Mouse (Mus musculus) stomach, embryonic 14.5 days (tissue): ENCODE results near the gene Tmod2. TPM values are rescaled to one million over a fixed set of nuclear protein-coding genes. Genes with fewer than 3 reads are reported as not detected.
A peak's percentile ranks its signal among the peaks of the same experiment; 100 is the strongest.

Experiments
- ATAC-seq: fragments of 200-750 bp; cut with Nextera tagmentation; 2 replicates; pipeline ENCODE4 v1.8.0; 2017; ENCODE audit warnings: low read depth, moderate TSS enrichment; ENCODE audit not compliant: insufficient number of reproducible peaks, insufficient read depth, low FRiP score
- H3K27ac ChIP-seq: fragments of 300-500 bp; sonication (generic); 2 replicates; pipeline ENCODE4 v1.5.1; 2014; ENCODE audit warnings: mild to moderate bottlenecking, low read length, moderate library complexity, mixed read lengths
- H3K27me3 ChIP-seq: fragments of 300-500 bp; sonication (generic); 2 replicates; pipeline ENCODE4 v1.6.1; 2014; ENCODE audit warnings: low read length, control low read depth, mixed read lengths; ENCODE audit not compliant: control insufficient read depth, insufficient read depth
- H3K36me3 ChIP-seq: fragments of 300-500 bp; sonication (generic); 2 replicates; pipeline ENCODE4 v1.6.1; 2014; ENCODE audit warnings: mild to moderate bottlenecking, control low read depth, low read length, moderate library complexity, mixed read lengths; ENCODE audit not compliant: control insufficient read depth, insufficient read depth
- H3K4me1 ChIP-seq: fragments of 300-500 bp; sonication (generic); 2 replicates; pipeline ENCODE4 v1.6.1; 2014; ENCODE audit warnings: low read length, control low read depth, mixed read lengths; ENCODE audit not compliant: control insufficient read depth, insufficient read depth
- H3K4me2 ChIP-seq: fragments of 300-500 bp; sonication (generic); replicated peaks from 2 replicates; pipeline ENCODE4 v1.6.1; 2014; ENCODE audit warnings: low read depth, low read length, control low read depth
- H3K4me3 ChIP-seq: fragments of 300-500 bp; sonication (generic); 2 replicates; pipeline ENCODE4 v1.5.1; 2014; ENCODE audit warnings: low read depth, low read length, control low read depth
- H3K9ac ChIP-seq: fragments of 300-500 bp; sonication (generic); replicated peaks from 2 replicates; pipeline ENCODE4 v1.6.1; 2014; ENCODE audit warnings: low read depth, mild to moderate bottlenecking, control low read depth, low read length, moderate library complexity, mixed read lengths
- H3K9me3 ChIP-seq: fragments of 300-500 bp; sonication (generic); 2 replicates; pipeline ENCODE4 v1.6.1; 2016; ENCODE audit warnings: low read depth, low read length, control low read depth; ENCODE audit not compliant: control insufficient read depth
- whole genome bisulfite sequencing: fragments of 180-500 bp; shearing (Covaris S2); extraction: QIAGEN DNeasy Blood & Tissue Kit; methylation state at CpG from one replicate; pipeline ENCODE4 v1.1.7; 2014; 5-methylcytosine and 5-hydroxymethylcytosine counted together
- polyA plus RNA-seq: library from polyadenylated mRNA; unstranded; fragments of >200 nt; fragmentation: Nextera tagmentation; extraction: Ambion mirVana; gene quantifications from 2 replicates; pipeline ENCODE4 v1.2.1, GENCODE M21; 2014

The Tmod2 gene
- polyA plus RNA-seq, 1 experiment from 2014 or later = 17.6 TPM

DNA sequence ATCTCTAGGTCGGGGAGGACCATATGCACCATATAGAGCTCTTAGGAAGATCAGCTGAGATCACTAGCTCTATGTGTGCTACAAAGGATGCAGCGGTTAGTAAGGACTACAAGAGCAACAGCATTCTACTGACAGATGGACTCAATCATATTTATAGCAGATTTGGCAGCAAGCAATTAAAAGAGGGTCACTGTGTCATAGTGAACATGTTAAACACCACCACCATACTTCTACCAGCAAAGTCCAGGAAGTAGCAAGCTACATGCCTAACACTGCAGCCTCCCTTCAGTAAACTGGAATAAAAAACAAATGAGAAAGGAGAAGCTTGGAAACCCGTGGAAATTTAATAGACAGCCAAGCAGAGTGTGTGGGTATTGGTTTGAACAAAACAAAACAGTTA is 5.4 kb upstream of the Tmod2 start:
- Histone ChIP-seq H3K9ac (no peak overlapping the region), H3K4me2 (no peak overlapping the region), H3K4me3 (no peak overlapping the region), H3K27ac (no peak overlapping the region), H3K4me1 (no peaks in the 10 kb centered on the region), H3K9me3 (no peaks in the 10 kb centered on the region), H3K27me3 (peaks cover 4% of the 10 kb centered on the region; the same call in 1 of the 2 replicates), H3K36me3 (no peaks in the 10 kb centered on the region)
- 0 out of 2 replicates have a peak, but pooled peaks have one; percentile 23 for ATAC-seq
- WGBS = 64% methylated on average over 3 of the region's 3 CpGs

DNA sequence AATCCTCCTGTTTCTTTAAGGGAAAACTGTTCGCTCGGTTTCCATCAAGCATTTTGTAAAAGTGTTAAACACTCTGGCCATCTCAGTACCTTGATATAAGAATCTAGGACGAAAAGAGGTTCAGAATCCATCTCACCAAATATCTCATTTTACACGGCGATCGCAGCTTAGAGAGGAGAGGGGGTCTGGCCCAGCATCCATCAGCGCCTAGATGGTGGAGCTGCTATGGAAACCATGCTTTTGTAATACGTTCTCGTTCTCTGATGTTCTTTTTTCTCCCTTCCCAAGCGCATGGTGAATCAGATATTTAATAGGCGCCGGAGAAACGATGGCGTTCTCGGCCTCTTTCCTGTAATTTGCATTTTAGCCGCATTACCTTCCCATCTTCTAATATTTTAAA is 1.2 kb downstream of the Tmod2 start:
- Histone ChIP-seq H3K4me3 (peak overlapping the region; percentile 70; the same call in 1 of the 2 replicates), H3K9ac (no peak overlapping the region), H3K4me2 (peak overlapping the region; percentile 89), H3K27me3 (peaks cover 4% of the 10 kb centered on the region; the same call in 1 of the 2 replicates), H3K27ac (no peak overlapping the region), H3K4me1 (no peaks in the 10 kb centered on the region), H3K9me3 (no peaks in the 10 kb centered on the region), H3K36me3 (no peaks in the 10 kb centered on the region)
- no peak for ATAC-seq
- WGBS = 21% methylated on average over 16 of the region's 16 CpGs

DNA sequence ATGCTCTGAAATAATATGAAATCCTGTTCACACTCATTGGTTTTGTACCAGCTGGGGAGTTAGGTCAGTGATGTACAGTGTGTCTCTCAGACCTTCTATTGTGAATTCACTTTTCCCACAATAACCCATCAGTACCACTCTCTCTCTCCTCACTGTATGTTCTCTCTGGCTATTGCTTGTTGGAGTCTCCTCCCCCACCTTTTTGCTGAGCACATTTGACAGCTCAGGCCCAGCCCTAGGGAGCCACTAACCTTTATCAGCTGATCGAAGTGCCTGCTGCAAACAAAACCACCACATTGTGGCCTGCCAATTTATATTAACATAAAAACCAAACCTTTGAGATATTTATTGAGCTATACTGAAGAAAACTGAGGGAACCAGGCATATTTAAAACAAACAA is 1.6 kb downstream of the Tmod2 start:
- H3K36me3 ChIP-seq = no peaks in the 10 kb centered on the region
- no peaks in the 10 kb centered on the region for H3K4me1 ChIP-seq
- no peaks in the 10 kb centered on the region for H3K9me3 ChIP-seq
- no peak overlapping the region for H3K9ac ChIP-seq
- WGBS = 73% methylated on average over 1 of the region's 1 CpGs
- no peak overlapping the region for H3K4me2 ChIP-seq
- peaks cover 4% of the 10 kb centered on the region; the same call in 1 of the 2 replicates for H3K27me3 ChIP-seq
- no peak overlapping the region for H3K4me3 ChIP-seq
- H3K27ac ChIP-seq = no peak overlapping the region
- ATAC-seq = no peak

- Histone ChIP-seq H3K4me2 (no peak overlapping the region), H3K9ac (no peak overlapping the region), H3K27ac (no peak overlapping the region), H3K27me3 (peaks cover 4% of the 10 kb centered on the region; the same call in 1 of the 2 replicates), H3K9me3 (no peaks in the 10 kb centered on the region; the same call in 1 of the 2 replicates), H3K4me1 (no peaks in the 10 kb centered on the region), H3K36me3 (no peaks in the 10 kb centered on the region), H3K4me3 (no peak overlapping the region)
- 90% methylated on average over 4 of the region's 4 CpGs for WGBS
- ATAC-seq = no peak
Observed at GRCm38 (mm10) chr9:75607496-75607895, 3.6 kb downstream of the Tmod2 start.

DNA sequence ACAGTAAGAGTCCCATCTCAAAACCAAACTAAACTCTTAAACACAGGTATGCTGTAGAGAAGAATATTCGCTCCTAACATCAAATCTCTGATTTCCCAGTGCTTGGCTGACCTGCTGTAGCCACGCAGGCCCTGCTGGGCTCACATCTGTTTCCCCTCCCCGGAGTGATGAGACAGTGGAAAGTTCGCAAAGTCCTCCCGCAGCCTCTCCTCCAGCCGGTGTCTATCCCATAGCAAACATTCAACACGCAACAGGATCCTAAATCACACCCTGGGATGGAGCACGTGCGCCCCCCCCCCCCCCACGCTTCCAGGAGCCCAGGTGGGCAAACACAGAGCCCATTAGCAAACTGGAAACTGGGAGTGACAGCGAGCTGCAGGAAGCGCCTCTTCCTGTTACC is 9.6 kb downstream of the Tmod2 start:
- 16% methylated on average over 12 of the region's 12 CpGs for WGBS

GRCm38 (mm10) chr9:75600166-75600934 is 10.8 kb downstream of the Tmod2 start:
- no peaks in the 10 kb centered on the region for H3K36me3 ChIP-seq
- no peaks in the 10 kb centered on the region for H3K27me3 ChIP-seq
- no peak overlapping the region for H3K4me3 ChIP-seq
- H3K9ac ChIP-seq = no peak overlapping the region
- no peak for ATAC-seq
- H3K27ac ChIP-seq = no peak overlapping the region; the same call in 1 of the 2 replicates
- H3K4me2 ChIP-seq = no peak overlapping the region
- no peaks in the 10 kb centered on the region; the same call in 1 of the 2 replicates for H3K9me3 ChIP-seq
- WGBS = 70% methylated on average over 7 of the region's 7 CpGs
- H3K4me1 ChIP-seq = peaks cover 10% of the 10 kb centered on the region; the same call in 1 of the 2 replicates

More for the DNA sequence above, 9.6 kb downstream of the Tmod2 start:
- Histone ChIP-seq H3K27me3 (no peaks in the 10 kb centered on the region), H3K36me3 (no peaks in the 10 kb centered on the region), H3K27ac (no peak overlapping the region), H3K9me3 (no peaks in the 10 kb centered on the region; the same call in 1 of the 2 replicates), H3K9ac (no peak overlapping the region), H3K4me2 (peak overlapping the region; percentile 29), H3K4me1 (peaks cover 10% of the 10 kb centered on the region; the same call in 1 of the 2 replicates), H3K4me3 (no peak overlapping the region)
- no peak for ATAC-seq

DNA sequence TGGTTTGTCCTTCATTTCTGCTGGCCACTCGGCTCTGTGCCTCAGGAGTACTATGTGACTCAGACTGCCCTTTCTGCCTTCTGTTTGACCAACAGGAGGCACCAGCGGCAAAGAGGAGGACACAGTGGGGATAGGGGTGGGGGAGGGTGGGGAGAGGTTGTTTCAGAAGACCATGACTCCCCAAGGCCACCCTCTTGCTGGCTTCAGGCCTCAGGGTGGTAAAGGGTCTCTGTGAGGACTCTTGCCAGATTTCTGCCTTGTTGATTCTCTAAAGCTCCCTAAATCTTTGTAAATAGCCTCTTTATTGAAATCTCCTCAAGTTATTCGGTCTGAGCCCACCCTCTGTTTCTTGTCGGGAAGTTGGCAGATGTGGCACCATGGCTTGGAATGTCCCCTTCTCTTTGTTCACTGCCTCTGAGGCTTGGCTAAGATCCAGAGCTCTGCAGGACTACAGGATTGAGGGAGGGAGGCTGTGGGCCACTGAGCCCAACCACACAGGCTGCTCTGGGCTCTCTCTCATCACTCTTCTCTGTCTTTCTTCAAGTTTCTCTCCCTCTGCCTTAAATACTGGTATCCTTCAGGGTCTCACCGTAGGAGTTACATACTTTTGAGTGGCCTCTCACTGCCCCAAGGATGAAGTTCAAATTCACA is 11.8 kb downstream of the Tmod2 start:
- no peak overlapping the region for H3K4me3 ChIP-seq
- H3K4me2 ChIP-seq = no peak overlapping the region
- ATAC-seq = 0 out of 2 replicates have a peak, but pooled peaks have one; percentile 54
- H3K36me3 ChIP-seq = no peaks in the 10 kb centered on the region
- H3K4me1 ChIP-seq = peaks cover 10% of the 10 kb centered on the region; the same call in 1 of the 2 replicates
- no peaks in the 10 kb centered on the region for H3K27me3 ChIP-seq
- 36% methylated on average over 5 of the region's 5 CpGs for WGBS
- no peak overlapping the region for H3K9ac ChIP-seq
- H3K27ac ChIP-seq = no peak overlapping the region; the same call in 1 of the 2 replicates
- no peaks in the 10 kb centered on the region; the same call in 1 of the 2 replicates for H3K9me3 ChIP-seq

GRCm38 (mm10) chr9:75597596-75597995 is 13.5 kb downstream of the Tmod2 start:
- no peaks in the 10 kb centered on the region for H3K36me3 ChIP-seq
- peaks cover 10% of the 10 kb centered on the region; the same call in 1 of the 2 replicates for H3K4me1 ChIP-seq
- H3K27me3 ChIP-seq = no peaks in the 10 kb centered on the region
- H3K9me3 ChIP-seq = no peaks in the 10 kb centered on the region
- H3K9ac ChIP-seq = no peak overlapping the region
- no peak overlapping the region for H3K4me3 ChIP-seq
- no peak overlapping the region for H3K27ac ChIP-seq
- no peak overlapping the region for H3K4me2 ChIP-seq
- 89% methylated on average over 4 of the region's 4 CpGs for WGBS
- no peak for ATAC-seq
